Mouse (Mus musculus) forebrain, embryonic 13.5 days (tissue): ENCODE data around the gene Mfsd6. TPM values are rescaled to one million over a fixed set of nuclear protein-coding genes. Genes with fewer than 3 reads are reported as not detected.

Experiments used
- ATAC-seq: fragments of 200-750 bp; cut with Nextera tagmentation; 2 replicates; pipeline ENCODE4 v1.8.0; 2017
- H3K27ac ChIP-seq: fragments of 300-500 bp; sonication (generic); 2 replicates; pipeline ENCODE4 v1.5.1; 2015; ENCODE audit warnings: inconsistent platforms, mild to moderate bottlenecking, moderate library complexity
- H3K27me3 ChIP-seq: fragments of 300-500 bp; sonication (generic); 2 replicates; pipeline ENCODE4 v1.6.1; 2015; ENCODE audit warnings: mild to moderate bottlenecking, inconsistent platforms
- H3K36me3 ChIP-seq: fragments of 300-500 bp; sonication (generic); 2 replicates; pipeline ENCODE4 v1.6.1; 2015; ENCODE audit warnings: mild to moderate bottlenecking, inconsistent platforms; ENCODE audit not compliant: poor library complexity, severe bottlenecking
- H3K4me1 ChIP-seq: fragments of 300-500 bp; sonication (generic); 2 replicates; pipeline ENCODE4 v1.6.1; 2015; ENCODE audit warnings: inconsistent platforms
- H3K4me2 ChIP-seq: fragments of 300-500 bp; sonication (generic); 2 replicates; pipeline ENCODE4 v1.6.1; 2015; ENCODE audit warnings: inconsistent platforms, mild to moderate bottlenecking, moderate library complexity
- H3K4me3 ChIP-seq: fragments of 300-500 bp; sonication (generic); 2 replicates; pipeline ENCODE4 v1.5.1; 2015; ENCODE audit warnings: mild to moderate bottlenecking, inconsistent platforms
- H3K9ac ChIP-seq: fragments of 300-500 bp; sonication (generic); 2 replicates; pipeline ENCODE4 v1.6.1; 2015; ENCODE audit warnings: mild to moderate bottlenecking, inconsistent platforms
- H3K9me3 ChIP-seq: fragments of 300-500 bp; sonication (generic); replicated peaks from 2 replicates; pipeline ENCODE4 v1.6.1; 2016; ENCODE audit warnings: inconsistent platforms
- WGBS: fragments of 180-500 bp; shearing (Covaris S2); methylation state at CpG from one replicate; pipeline ENCODE4 v1.1.7; 2015; 5-methylcytosine and 5-hydroxymethylcytosine counted together
- polyA plus RNA-seq: library from polyadenylated mRNA; unstranded; fragments of >200 nt; fragmentation: Nextera tagmentation; extraction: Ambion mirVana; gene quantifications from 2 replicates; pipeline ENCODE4 v1.2.1, GENCODE M21; 2015

Gene Mfsd6
- polyA plus RNA-seq, 1 experiment from 2014 or later, result 4.0 TPM

- no peak overlapping the region for H3K9ac ChIP-seq
- H3K9me3 ChIP-seq, result no peaks in the 10 kb centered on the region
- H3K36me3 ChIP-seq, result peaks cover 10% of the 10 kb centered on the region
- no peak overlapping the region for H3K4me3 ChIP-seq
- WGBS, result 95% methylated on average over 7 of the region's 7 CpGs
- H3K4me2 ChIP-seq, result no peak overlapping the region
- H3K27ac ChIP-seq, result no peak overlapping the region
- H3K4me1 ChIP-seq, result no peaks in the 10 kb centered on the region
- no peaks in the 10 kb centered on the region for H3K27me3 ChIP-seq
- ATAC-seq, result no peak
These were observed 69.1 kb downstream of the Mfsd6 start for GRCm38 (mm10) chr1:52658160-52658559.

DNA sequence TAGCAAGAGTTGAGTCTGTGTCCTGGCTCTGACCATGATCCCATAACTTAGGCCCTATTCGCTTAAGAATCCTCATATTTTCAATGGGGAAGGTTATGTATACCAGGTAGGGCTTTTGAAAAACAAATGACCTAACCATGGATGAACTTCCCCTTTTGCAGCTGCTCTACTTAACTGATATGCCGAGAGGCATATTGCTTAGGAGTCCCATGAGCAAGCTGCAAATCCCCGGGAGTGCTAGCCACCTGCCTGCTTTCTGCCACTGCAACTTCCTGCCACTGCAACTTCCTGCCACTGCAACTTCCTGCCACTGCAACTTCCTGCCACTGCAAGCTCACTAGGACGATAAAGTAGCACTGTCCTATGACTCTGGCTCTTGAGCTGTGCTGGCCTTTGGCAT lies 72.1 kb downstream of the Mfsd6 start:
- 88% methylated on average over 4 of the region's 4 CpGs for whole genome bisulfite sequencing
- Histone ChIP-seq H3K36me3 (peaks cover 26% of the 10 kb centered on the region), H3K4me3 (no peak overlapping the region), H3K27ac (no peak overlapping the region), H3K9me3 (no peaks in the 10 kb centered on the region), H3K4me2 (no peak overlapping the region), H3K9ac (no peak overlapping the region), H3K4me1 (no peaks in the 10 kb centered on the region), H3K27me3 (no peaks in the 10 kb centered on the region)
- no peak for ATAC-seq

DNA sequence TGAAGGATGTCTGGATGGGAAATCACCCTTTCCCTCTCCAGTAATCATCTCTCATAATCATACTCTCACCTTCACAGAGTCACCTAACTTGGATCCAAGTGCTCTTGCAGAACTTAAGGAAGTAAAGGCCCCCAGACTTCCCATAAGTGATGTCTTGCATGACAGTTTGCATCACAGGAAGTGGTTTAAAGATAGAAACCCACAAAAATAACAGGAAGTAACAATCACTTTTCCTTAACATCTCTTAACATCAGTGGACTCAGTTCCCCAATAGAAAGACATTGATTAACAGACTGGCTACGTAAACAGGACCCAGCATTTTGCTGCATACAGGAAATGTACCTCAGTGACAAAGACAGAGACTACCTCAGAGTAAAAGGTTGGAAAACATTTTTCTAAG lies 73.9 kb downstream of the Mfsd6 start:
- H3K9me3 ChIP-seq, result no peaks in the 10 kb centered on the region
- H3K36me3 ChIP-seq, result peaks cover 40% of the 10 kb centered on the region
- H3K9ac ChIP-seq, result no peak overlapping the region
- H3K4me1 ChIP-seq, result no peaks in the 10 kb centered on the region; the same call in 1 of the 2 replicates
- WGBS, result 98% methylated on average over 1 of the region's 1 CpGs
- no peak overlapping the region for H3K4me3 ChIP-seq
- ATAC-seq, result no peak
- H3K27me3 ChIP-seq, result no peaks in the 10 kb centered on the region
- H3K27ac ChIP-seq, result no peak overlapping the region
- no peak overlapping the region for H3K4me2 ChIP-seq

- Histone ChIP-seq H3K36me3 (peaks cover 34% of the 10 kb centered on the region), H3K4me3 (no peak overlapping the region), H3K9ac (no peak overlapping the region), H3K4me2 (no peak overlapping the region), H3K27ac (no peak overlapping the region), H3K27me3 (no peaks in the 10 kb centered on the region), H3K9me3 (no peaks in the 10 kb centered on the region), H3K4me1 (no peaks in the 10 kb centered on the region; the same call in 1 of the 2 replicates)
- ATAC-seq, result 0 out of 2 replicates have a peak, but pooled peaks have one; percentile 11
- 92% methylated on average over 3 of the region's 3 CpGs for WGBS
These were observed 74.5 kb downstream of the Mfsd6 start for GRCm38 (mm10) chr1:52652601-52653253.

DNA sequence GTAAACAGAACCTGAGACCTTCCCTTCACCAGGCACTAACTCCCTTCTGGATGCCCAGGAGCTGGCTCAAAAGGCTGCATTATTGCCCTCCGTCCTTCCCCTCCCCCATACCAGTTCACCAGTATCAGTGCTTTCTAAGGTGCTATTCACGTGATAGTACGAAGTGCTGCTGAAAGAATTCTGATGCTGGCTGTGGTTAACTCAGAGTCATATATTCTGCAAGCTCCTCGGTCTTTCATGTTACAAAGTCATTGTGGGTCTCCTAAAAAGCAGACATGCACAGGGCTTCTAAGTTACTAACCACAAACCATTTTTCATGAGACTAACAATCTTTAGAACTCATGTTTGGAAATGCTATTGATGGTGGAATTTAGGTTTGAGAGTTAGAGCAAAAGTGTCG lies 77.2 kb downstream of the Mfsd6 start:
- H3K4me2 ChIP-seq, result no peak overlapping the region
- H3K9me3 ChIP-seq, result no peaks in the 10 kb centered on the region
- H3K27ac ChIP-seq, result no peak overlapping the region
- no peak overlapping the region for H3K4me3 ChIP-seq
- ATAC-seq, result no peak
- peaks cover 47% of the 10 kb centered on the region for H3K36me3 ChIP-seq
- H3K4me1 ChIP-seq, result no peaks in the 10 kb centered on the region; the same call in 1 of the 2 replicates
- WGBS, result 91% methylated on average over 5 of the region's 5 CpGs
- no peaks in the 10 kb centered on the region for H3K27me3 ChIP-seq
- H3K9ac ChIP-seq, result no peak overlapping the region

GRCm38 (mm10) chr1:52648153-52649027 lies 78.9 kb downstream of the Mfsd6 start:
- no peak overlapping the region for H3K4me3 ChIP-seq
- peak; percentile 90 for ATAC-seq
- H3K9me3 ChIP-seq, result no peaks in the 10 kb centered on the region
- 80% methylated on average over 11 of the region's 11 CpGs for WGBS
- H3K4me1 ChIP-seq, result no peaks in the 10 kb centered on the region; the same call in 1 of the 2 replicates
- H3K27ac ChIP-seq, result no peak overlapping the region
- H3K9ac ChIP-seq, result no peak overlapping the region
- no peaks in the 10 kb centered on the region for H3K27me3 ChIP-seq
- H3K4me2 ChIP-seq, result no peak overlapping the region
- H3K36me3 ChIP-seq, result peaks cover 47% of the 10 kb centered on the region

DNA sequence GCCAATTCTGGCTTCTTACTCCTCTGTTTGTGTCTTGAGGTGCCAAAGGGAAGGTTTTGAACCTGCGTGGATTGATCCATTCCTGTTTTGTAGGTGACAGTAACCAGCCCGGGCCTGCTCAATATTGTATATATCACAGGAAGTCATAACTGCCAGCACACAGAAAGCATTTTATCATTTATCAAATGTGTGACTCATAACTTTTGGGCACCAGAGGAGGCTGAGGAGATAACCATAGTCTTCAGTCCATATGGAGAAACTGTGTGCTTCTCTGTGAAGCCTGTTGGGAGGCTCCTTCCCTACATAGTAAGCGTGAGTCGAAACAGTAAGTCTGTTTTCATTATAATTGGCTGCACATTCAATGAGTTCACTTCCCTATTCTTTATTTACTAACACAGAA lies 86.5 kb downstream of the Mfsd6 start:
- Histone ChIP-seq H3K4me2 (no peak overlapping the region), H3K4me1 (no peaks in the 10 kb centered on the region), H3K27me3 (no peaks in the 10 kb centered on the region), H3K9me3 (no peaks in the 10 kb centered on the region), H3K9ac (no peak overlapping the region), H3K36me3 (peaks cover 29% of the 10 kb centered on the region), H3K27ac (no peak overlapping the region), H3K4me3 (no peak overlapping the region)
- WGBS, result 90% methylated on average over 4 of the region's 4 CpGs
- ATAC-seq, result no peak

DNA sequence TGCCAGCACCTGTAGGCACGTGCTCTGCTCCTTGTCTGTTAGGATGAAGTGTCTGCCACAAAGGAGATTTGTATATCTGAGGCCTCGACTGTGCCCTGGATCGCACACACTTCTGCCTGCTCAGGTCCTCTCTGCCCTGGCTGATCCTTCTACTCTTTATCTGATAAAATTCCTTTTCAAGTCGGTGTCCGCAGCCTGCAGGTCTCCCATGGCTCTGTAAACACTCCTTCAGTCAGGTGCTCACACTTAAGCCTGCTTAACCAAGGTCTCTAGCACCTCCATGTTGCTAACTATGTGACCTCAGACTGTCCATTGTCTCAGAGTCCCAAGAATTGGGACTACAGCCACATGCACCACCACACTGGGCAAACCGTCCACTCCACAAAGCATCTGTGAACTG lies 87.0 kb downstream of the Mfsd6 start:
- Histone ChIP-seq H3K4me2 (no peak overlapping the region), H3K9me3 (no peaks in the 10 kb centered on the region), H3K4me3 (no peak overlapping the region), H3K4me1 (no peaks in the 10 kb centered on the region), H3K9ac (no peak overlapping the region), H3K36me3 (peaks cover 27% of the 10 kb centered on the region), H3K27me3 (no peaks in the 10 kb centered on the region), H3K27ac (no peak overlapping the region)
- 91% methylated on average over 6 of the region's 6 CpGs for WGBS
- no peak for ATAC-seq

GRCm38 (mm10) chr1:52639090-52639489 lies 88.2 kb downstream of the Mfsd6 start:
- no peaks in the 10 kb centered on the region for H3K27me3 ChIP-seq

GRCm38 (mm10) chr1:52638101-52638500 lies 89.2 kb downstream of the Mfsd6 start:
- no peak for ATAC-seq
- WGBS, result 92% methylated on average over 2 of the region's 2 CpGs
- Histone ChIP-seq H3K27ac (no peak overlapping the region), H3K4me3 (no peak overlapping the region), H3K9ac (no peak overlapping the region), H3K4me1 (no peaks in the 10 kb centered on the region), H3K27me3 (no peaks in the 10 kb centered on the region), H3K9me3 (no peaks in the 10 kb centered on the region), H3K36me3 (peaks cover 29% of the 10 kb centered on the region), H3K4me2 (no peak overlapping the region)

More at GRCm38 (mm10) chr1:52639090-52639489, 88.2 kb downstream of the Mfsd6 start:
- peaks cover 29% of the 10 kb centered on the region for H3K36me3 ChIP-seq
- no peak overlapping the region for H3K4me2 ChIP-seq
- H3K4me3 ChIP-seq, result no peak overlapping the region
- H3K9ac ChIP-seq, result no peak overlapping the region
- no peaks in the 10 kb centered on the region for H3K9me3 ChIP-seq
- no peaks in the 10 kb centered on the region for H3K4me1 ChIP-seq
- ATAC-seq, result no peak
- H3K27ac ChIP-seq, result no peak overlapping the region
- 92% methylated on average over 7 of the region's 7 CpGs for WGBS

DNA sequence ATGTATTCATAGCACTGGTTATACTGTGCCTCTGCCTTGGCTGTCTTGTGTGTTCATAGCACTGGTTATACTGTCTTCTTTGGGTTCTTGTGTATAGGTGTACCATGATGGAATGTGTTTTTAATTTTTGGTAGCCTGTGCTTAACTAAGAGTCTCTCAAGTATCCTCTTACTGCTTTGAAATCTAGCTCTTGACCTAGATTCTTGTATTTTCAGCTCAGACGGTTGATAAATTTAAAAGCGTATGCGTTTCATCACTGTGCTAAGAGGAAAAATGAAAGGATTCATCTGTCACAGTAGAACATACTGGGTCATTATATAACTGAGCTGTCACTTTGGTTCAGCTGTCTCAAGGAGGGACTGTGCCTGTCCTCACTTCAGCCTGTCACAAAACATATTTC lies 91.3 kb downstream of the Mfsd6 start:
- no peak overlapping the region for H3K4me2 ChIP-seq
- H3K27ac ChIP-seq, result no peak overlapping the region
- H3K27me3 ChIP-seq, result no peaks in the 10 kb centered on the region
- ATAC-seq, result no peak
- peaks cover 16% of the 10 kb centered on the region for H3K4me1 ChIP-seq
- 95% methylated on average over 3 of the region's 3 CpGs for WGBS
- H3K9ac ChIP-seq, result no peak overlapping the region
- peaks cover 29% of the 10 kb centered on the region for H3K36me3 ChIP-seq
- H3K9me3 ChIP-seq, result no peaks in the 10 kb centered on the region
- H3K4me3 ChIP-seq, result no peak overlapping the region

- Histone ChIP-seq H3K27me3 (no peaks in the 10 kb centered on the region), H3K4me1 (peaks cover 16% of the 10 kb centered on the region), H3K4me2 (no peak overlapping the region), H3K36me3 (peaks cover 15% of the 10 kb centered on the region), H3K27ac (no peak overlapping the region), H3K4me3 (no peak overlapping the region), H3K9me3 (no peaks in the 10 kb centered on the region), H3K9ac (no peak overlapping the region)
- ATAC-seq, result no peak
- 92% methylated on average over 6 of the region's 6 CpGs for WGBS
These were observed 93.0 kb downstream of the Mfsd6 start for GRCm38 (mm10) chr1:52634251-52634650.
